Mouse (Mus musculus): ENCODE data around the gene Col4a2.

Col4a2 gene

GRCm38 (mm10) chr8:11351355-11351754 is 38.8 kb downstream of the Col4a2 start:
- Histone ChIP-seq H3K4me1 (replicated peaks; ENCODE audit: low read depth, low read length) (no peaks in the 10 kb centered on the region), H3K4me3 (replicated peaks; ENCODE audit: low read length) (no peak overlapping the region), H3K27me3 (ENCODE audit: insufficient read depth, low read length) (peaks cover 4% of the 10 kb centered on the region; the same call in 1 of the 2 replicates), H3K36me3 (ENCODE audit: insufficient read depth, low read length) (no peaks in the 10 kb centered on the region), H3K9me3 (ENCODE audit: low read length) (no peaks in the 10 kb centered on the region)
- TF ChIP-seq NANOG (IDR thresholded peaks at IDR 0.05; ENCODE audit: borderline replicate concordance, low read length): no peak
- no peak for TF ChIP-seq CTCF (conservative IDR thresholded peaks at IDR 0.05; ENCODE audit: low read length)
- no peak for TF ChIP-seq POU5F1 (IDR thresholded peaks at IDR 0.05; ENCODE audit: borderline replicate concordance, low read length)

GRCm38 (mm10) chr8:11352514-11352913 is 39.9 kb downstream of the Col4a2 start:
- TF ChIP-seq CTCF (conservative IDR thresholded peaks at IDR 0.05; ENCODE audit: low read length) (no peak), NANOG (IDR thresholded peaks at IDR 0.05; ENCODE audit: borderline replicate concordance, low read length) (no peak), POU5F1 (IDR thresholded peaks at IDR 0.05; ENCODE audit: borderline replicate concordance, low read length) (no peak)
- Histone ChIP-seq H3K4me1 (replicated peaks; ENCODE audit: low read depth, low read length) (no peaks in the 10 kb centered on the region), H3K27me3 (ENCODE audit: insufficient read depth, low read length) (no peaks in the 10 kb centered on the region; the same call in 1 of the 2 replicates), H3K9me3 (ENCODE audit: low read length) (no peaks in the 10 kb centered on the region), H3K36me3 (ENCODE audit: insufficient read depth, low read length) (no peaks in the 10 kb centered on the region), H3K4me3 (replicated peaks; ENCODE audit: low read length) (no peak overlapping the region)

GRCm38 (mm10) chr8:11354800-11355451 is 42.3 kb downstream of the Col4a2 start:
- Histone ChIP-seq H3K4me1 (replicated peaks; ENCODE audit: low read depth, low read length) (no peaks in the 10 kb centered on the region), H3K9me3 (ENCODE audit: low read length) (no peaks in the 10 kb centered on the region), H3K4me3 (replicated peaks; ENCODE audit: low read length) (no peak overlapping the region), H3K36me3 (ENCODE audit: insufficient read depth, low read length) (no peaks in the 10 kb centered on the region), H3K27me3 (ENCODE audit: insufficient read depth, low read length) (peaks cover 4% of the 10 kb centered on the region; the same call in 1 of the 2 replicates)
- TF ChIP-seq CTCF (conservative IDR thresholded peaks at IDR 0.05; ENCODE audit: low read length): peak; percentile 31
- TF ChIP-seq POU5F1 (IDR thresholded peaks at IDR 0.05; ENCODE audit: borderline replicate concordance, low read length): no peak

- Histone ChIP-seq H3K4me1 (replicated peaks; ENCODE audit: low read depth, low read length) (no peaks in the 10 kb centered on the region), H3K36me3 (ENCODE audit: insufficient read depth, low read length) (no peaks in the 10 kb centered on the region), H3K27me3 (ENCODE audit: insufficient read depth, low read length) (0 out of 2 replicates have a peak, but pooled peaks cover 4% of the 10 kb centered on the region), H3K4me3 (replicated peaks; ENCODE audit: low read length) (no peak overlapping the region), H3K9me3 (ENCODE audit: low read length) (no peaks in the 10 kb centered on the region)
- TF ChIP-seq NANOG (IDR thresholded peaks at IDR 0.05; ENCODE audit: borderline replicate concordance, low read length): no peak
- no peak for TF ChIP-seq CTCF (conservative IDR thresholded peaks at IDR 0.05; ENCODE audit: low read length)
Measured at GRCm38 (mm10) chr8:11355900-11356299, 43.3 kb downstream of the Col4a2 start.

- TF ChIP-seq NANOG (IDR thresholded peaks at IDR 0.05; ENCODE audit: borderline replicate concordance, low read length) (no peak), POU5F1 (IDR thresholded peaks at IDR 0.05; ENCODE audit: borderline replicate concordance, low read length) (no peak), CTCF (conservative IDR thresholded peaks at IDR 0.05; ENCODE audit: low read length) (no peak)
- no peak overlapping the region for H3K4me3 ChIP-seq (replicated peaks; ENCODE audit: low read length)
- 0 out of 2 replicates have a peak, but pooled peaks cover 4% of the 10 kb centered on the region for H3K27me3 ChIP-seq (ENCODE audit: insufficient read depth, low read length)
- H3K4me1 ChIP-seq (replicated peaks; ENCODE audit: low read depth, low read length): no peaks in the 10 kb centered on the region
- no peaks in the 10 kb centered on the region for H3K36me3 ChIP-seq (ENCODE audit: insufficient read depth, low read length)
- H3K9me3 ChIP-seq (ENCODE audit: low read length): no peaks in the 10 kb centered on the region
Measured at GRCm38 (mm10) chr8:11356776-11357175, 44.2 kb downstream of the Col4a2 start.

- H3K4me1 ChIP-seq (replicated peaks; ENCODE audit: low read depth, low read length): no peaks in the 10 kb centered on the region
- H3K4me3 ChIP-seq (replicated peaks; ENCODE audit: low read length): no peak overlapping the region
- TF ChIP-seq POU5F1 (IDR thresholded peaks at IDR 0.05; ENCODE audit: borderline replicate concordance, low read length) (no peak), NANOG (IDR thresholded peaks at IDR 0.05; ENCODE audit: borderline replicate concordance, low read length) (no peak), CTCF (conservative IDR thresholded peaks at IDR 0.05; ENCODE audit: low read length) (no peak)
- H3K36me3 ChIP-seq (ENCODE audit: insufficient read depth, low read length): no peaks in the 10 kb centered on the region
- H3K27me3 ChIP-seq (ENCODE audit: insufficient read depth, low read length): 0 out of 2 replicates have a peak, but pooled peaks cover 4% of the 10 kb centered on the region
- no peaks in the 10 kb centered on the region for H3K9me3 ChIP-seq (ENCODE audit: low read length)
Measured at GRCm38 (mm10) chr8:11357921-11358436, 45.4 kb downstream of the Col4a2 start.

- Histone ChIP-seq H3K27me3 (ENCODE audit: insufficient read depth, low read length) (0 out of 2 replicates have a peak, but pooled peaks cover 4% of the 10 kb centered on the region), H3K4me3 (replicated peaks; ENCODE audit: low read length) (no peak overlapping the region), H3K36me3 (ENCODE audit: insufficient read depth, low read length) (no peaks in the 10 kb centered on the region), H3K9me3 (ENCODE audit: low read length) (no peaks in the 10 kb centered on the region), H3K4me1 (replicated peaks; ENCODE audit: low read depth, low read length) (no peaks in the 10 kb centered on the region)
- TF ChIP-seq POU5F1 (IDR thresholded peaks at IDR 0.05; ENCODE audit: borderline replicate concordance, low read length) (no peak), NANOG (IDR thresholded peaks at IDR 0.05; ENCODE audit: borderline replicate concordance, low read length) (no peak), CTCF (conservative IDR thresholded peaks at IDR 0.05; ENCODE audit: low read length) (no peak)
Measured at GRCm38 (mm10) chr8:11359846-11360245, 47.2 kb downstream of the Col4a2 start.

GRCm38 (mm10) chr8:11361546-11362277 is 49.1 kb downstream of the Col4a2 start:
- H3K36me3 ChIP-seq (ENCODE audit: insufficient read depth, low read length): no peaks in the 10 kb centered on the region
- 0 out of 2 replicates have a peak, but pooled peaks cover 4% of the 10 kb centered on the region for H3K27me3 ChIP-seq (ENCODE audit: insufficient read depth, low read length)
- TF ChIP-seq POU5F1 (IDR thresholded peaks at IDR 0.05; ENCODE audit: borderline replicate concordance, low read length) (no peak), NANOG (IDR thresholded peaks at IDR 0.05; ENCODE audit: borderline replicate concordance, low read length) (no peak), CTCF (conservative IDR thresholded peaks at IDR 0.05; ENCODE audit: low read length) (no peak)
- H3K9me3 ChIP-seq (ENCODE audit: low read length): no peaks in the 10 kb centered on the region
- H3K4me3 ChIP-seq (replicated peaks; ENCODE audit: low read length): no peak overlapping the region
- H3K4me1 ChIP-seq (replicated peaks; ENCODE audit: low read depth, low read length): no peaks in the 10 kb centered on the region
